Mouse (Mus musculus): ENCODE measurements around the gene Ciao2b.
"Not testable (repeated sequence)": the region's sequence is repeated elsewhere in the genome, so short reads cannot be mapped to it uniquely, and the experiment has no call there.

Ciao2b gene

DNA sequence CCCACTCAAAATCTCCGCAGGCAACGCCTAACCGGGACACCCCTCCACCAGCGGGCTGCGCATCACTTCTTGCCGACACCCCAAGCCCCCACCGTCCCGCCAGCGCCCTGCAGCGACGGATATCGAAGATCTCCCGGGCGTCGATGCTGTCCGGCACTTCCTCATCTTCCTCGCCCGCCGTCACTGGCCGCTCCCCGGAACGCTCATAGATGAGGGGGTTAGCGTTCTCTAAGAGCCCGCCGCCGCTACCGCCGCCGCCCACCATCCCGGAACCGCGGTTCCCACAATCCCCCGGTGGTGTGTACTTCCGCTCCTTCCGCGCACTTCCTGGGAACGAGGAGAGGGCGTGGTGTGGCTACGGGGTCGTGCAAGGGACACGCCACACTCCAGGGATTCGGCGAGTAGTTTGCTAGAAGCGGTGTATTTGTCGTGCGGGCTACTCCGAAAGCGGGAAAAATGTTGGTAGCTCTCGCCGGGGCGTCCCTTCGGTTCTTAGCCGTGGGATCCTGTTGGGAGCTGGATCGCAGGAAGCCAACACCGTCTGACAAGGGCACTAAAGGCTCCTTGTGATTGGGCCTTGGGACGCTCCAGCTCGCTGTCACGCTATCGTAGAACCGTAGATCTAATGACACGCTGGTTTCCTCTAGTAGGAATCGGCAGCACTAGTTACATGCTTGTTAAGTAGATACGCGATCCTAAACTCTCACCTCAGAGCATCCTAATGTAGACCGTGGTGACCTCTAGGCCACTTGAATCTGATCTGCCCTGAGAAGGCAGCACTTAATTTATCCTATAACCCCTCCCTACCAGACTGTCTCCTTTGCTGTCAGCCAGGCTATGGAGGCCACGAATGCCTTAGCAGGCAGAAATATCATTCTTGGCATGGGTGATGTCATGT, at the start of gene Ciao2b:
Gene Ciao2b, minus strand, starts transcription at position 540 of the 898 bp plus-strand sequence.
- Histone ChIP-seq H3K27me3 (ENCODE audit: control insufficient read depth, insufficient read depth, low read length, poor library complexity, severe bottlenecking) (no peaks in the 10 kb centered on the region), H3K36me3 (ENCODE audit: control insufficient read depth, insufficient read depth, low read length, poor library complexity, severe bottlenecking) (no peaks in the 10 kb centered on the region; the same call in 1 of the 2 replicates)
- peak; percentile 71 for DNase-seq (ENCODE audit: low read depth, low spot score)

DNA sequence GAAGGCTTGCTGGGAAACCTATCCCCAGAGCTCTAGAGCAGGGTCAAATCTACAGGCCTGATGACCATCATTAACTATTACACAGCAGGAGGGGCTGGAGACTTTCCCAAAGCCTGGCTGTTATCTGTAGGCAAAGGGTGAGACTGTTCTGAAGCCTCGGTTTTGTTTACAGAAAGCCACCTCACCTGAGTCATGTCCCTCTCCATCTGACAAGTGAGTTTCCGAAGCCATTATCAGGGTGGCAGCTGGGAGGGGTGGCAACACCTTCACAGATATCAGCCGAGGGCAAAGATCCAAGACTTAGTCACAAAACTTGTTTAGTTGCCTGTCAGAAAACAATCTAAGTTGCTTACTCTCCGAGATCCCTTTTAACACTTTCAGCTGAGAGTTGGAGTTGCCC, 46.7 kb upstream of the Ciao2b start:
- peaks cover 2% of the 10 kb centered on the region; the same call in 1 of the 2 replicates for H3K27me3 ChIP-seq (ENCODE audit: control insufficient read depth, insufficient read depth, low read length, poor library complexity, severe bottlenecking)
- DNase-seq (ENCODE audit: low read depth, low spot score) = no peak
- H3K36me3 ChIP-seq (ENCODE audit: control insufficient read depth, insufficient read depth, low read length, poor library complexity, severe bottlenecking) = no peaks in the 10 kb centered on the region

DNA sequence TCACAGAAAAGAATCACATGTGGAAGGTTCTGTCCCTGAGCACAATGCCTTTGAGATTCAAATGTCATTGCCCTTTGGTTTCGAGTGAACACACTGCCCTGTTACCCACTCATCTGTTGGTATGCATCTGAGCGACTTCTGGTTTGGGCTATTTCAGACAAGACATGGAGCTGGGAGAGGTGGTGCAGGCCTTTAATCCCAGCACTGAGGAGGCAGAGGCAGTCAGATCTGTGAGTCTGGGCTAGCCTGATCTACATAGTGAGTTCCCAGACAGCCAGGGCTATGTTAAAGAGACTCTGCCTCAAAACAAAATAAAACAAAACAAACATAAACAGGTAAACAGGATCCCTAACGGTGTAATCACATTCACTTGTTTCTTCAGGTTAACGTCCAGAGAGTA, 13.8 kb upstream of the Ciao2b start:
- no peak for DNase-seq (ENCODE audit: low read depth, low spot score)
- no peaks in the 10 kb centered on the region for H3K27me3 ChIP-seq (ENCODE audit: control insufficient read depth, insufficient read depth, low read length, poor library complexity, severe bottlenecking)
- no peaks in the 10 kb centered on the region for H3K36me3 ChIP-seq (ENCODE audit: control insufficient read depth, insufficient read depth, low read length, poor library complexity, severe bottlenecking)

DNA sequence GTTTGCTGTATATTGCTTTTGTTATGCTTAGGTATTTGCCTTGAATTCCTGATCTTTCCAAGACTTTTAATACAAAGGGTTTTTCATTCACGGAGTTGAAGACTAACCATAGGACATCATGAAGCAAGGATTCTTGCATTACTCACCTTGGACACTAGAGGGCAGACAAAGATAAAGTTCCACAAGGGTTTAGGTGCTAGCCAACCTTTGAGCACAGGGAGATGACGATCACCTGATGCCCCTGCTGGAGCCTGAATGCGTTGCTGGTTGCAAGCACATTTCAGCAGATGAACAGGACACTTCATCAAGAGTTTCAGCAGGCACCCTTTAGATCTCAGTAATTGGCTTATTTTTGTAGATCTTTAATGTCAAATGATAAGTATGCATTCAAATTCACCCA, 13.2 kb upstream of the Ciao2b start:
- Histone ChIP-seq H3K36me3 (ENCODE audit: control insufficient read depth, insufficient read depth, low read length, poor library complexity, severe bottlenecking) (no peaks in the 10 kb centered on the region), H3K27me3 (ENCODE audit: control insufficient read depth, insufficient read depth, low read length, poor library complexity, severe bottlenecking) (no peaks in the 10 kb centered on the region)
- DNase-seq (ENCODE audit: low read depth, low spot score) = peak; percentile 94

DNA sequence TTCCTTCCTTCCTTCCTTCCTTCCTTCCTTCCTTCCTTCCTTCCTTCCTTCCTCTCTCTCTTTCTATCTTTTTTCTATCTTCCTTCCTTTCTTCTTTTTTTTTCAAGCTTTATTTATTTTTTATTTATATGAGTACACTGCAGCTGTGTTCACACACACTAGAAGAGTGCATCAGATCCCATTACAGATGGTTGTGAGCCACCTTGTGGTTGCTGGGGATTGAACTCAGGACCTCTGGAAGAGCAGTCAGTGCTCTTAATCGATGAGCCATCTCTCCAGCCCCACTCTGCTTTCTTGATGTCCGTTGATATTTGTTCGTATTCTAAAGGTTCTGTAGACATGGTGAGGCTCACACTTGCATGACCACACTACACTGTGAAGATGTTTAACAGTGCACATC, 2.4 kb upstream of the Ciao2b start:
- DNase-seq (ENCODE audit: low read depth, low spot score); H3K27me3 ChIP-seq (ENCODE audit: control insufficient read depth, insufficient read depth, low read length, poor library complexity, severe bottlenecking); H3K36me3 ChIP-seq (ENCODE audit: control insufficient read depth, insufficient read depth, low read length, poor library complexity, severe bottlenecking): not testable (repeated sequence)

DNA sequence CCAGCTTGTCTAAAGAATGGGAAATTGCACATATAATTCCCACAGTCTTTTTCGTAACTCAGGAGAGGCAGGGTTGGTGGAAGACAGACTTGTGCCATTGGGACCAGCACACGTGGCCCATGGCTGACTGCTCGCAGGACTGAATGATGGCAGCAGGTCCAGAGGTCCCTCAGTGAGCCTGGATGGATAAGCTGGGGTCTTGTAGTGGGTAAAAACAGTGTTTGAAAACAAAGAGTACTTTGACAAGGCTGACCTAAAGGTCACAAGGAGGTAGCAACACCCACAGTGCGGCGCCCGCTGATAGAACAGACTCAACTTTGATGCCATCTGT, 524 bp upstream of the Ciao2b start:
- DNase-seq (ENCODE audit: low read depth, low spot score) = no peak
- H3K36me3 ChIP-seq (ENCODE audit: control insufficient read depth, insufficient read depth, low read length, poor library complexity, severe bottlenecking) = no peaks in the 10 kb centered on the region; the same call in 1 of the 2 replicates
- no peaks in the 10 kb centered on the region for H3K27me3 ChIP-seq (ENCODE audit: control insufficient read depth, insufficient read depth, low read length, poor library complexity, severe bottlenecking)

DNA sequence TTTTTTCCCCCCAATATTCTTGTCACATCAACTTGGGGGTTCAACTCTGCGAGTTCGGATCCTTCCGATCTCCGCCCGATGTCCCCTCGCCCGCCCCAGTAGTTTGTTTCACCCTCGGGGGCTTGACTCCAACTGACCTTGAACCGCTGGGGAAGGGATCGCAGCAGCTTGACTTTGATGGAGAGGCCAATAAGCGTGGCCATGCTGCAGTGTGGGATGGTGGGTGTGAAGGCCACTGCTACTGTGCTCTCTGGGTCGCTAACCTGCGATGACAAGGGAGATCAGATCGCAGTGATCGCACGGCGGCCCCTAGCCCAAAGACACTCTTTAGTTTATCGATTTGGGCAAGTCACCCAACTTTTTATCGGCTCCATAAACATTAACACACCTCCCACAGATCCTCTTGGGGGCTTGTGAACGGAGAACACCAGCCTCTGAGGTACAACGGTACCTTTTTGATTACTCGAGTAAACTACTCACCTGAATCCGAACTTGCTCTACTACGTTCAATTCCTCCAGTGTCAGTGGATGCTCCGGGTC, 864 bp downstream of the Ciao2b start:
- DNase-seq (ENCODE audit: low read depth, low spot score) = no peak
- H3K36me3 ChIP-seq (ENCODE audit: control insufficient read depth, insufficient read depth, low read length, poor library complexity, severe bottlenecking) = no peaks in the 10 kb centered on the region; the same call in 1 of the 2 replicates
- no peaks in the 10 kb centered on the region for H3K27me3 ChIP-seq (ENCODE audit: control insufficient read depth, insufficient read depth, low read length, poor library complexity, severe bottlenecking)

DNA sequence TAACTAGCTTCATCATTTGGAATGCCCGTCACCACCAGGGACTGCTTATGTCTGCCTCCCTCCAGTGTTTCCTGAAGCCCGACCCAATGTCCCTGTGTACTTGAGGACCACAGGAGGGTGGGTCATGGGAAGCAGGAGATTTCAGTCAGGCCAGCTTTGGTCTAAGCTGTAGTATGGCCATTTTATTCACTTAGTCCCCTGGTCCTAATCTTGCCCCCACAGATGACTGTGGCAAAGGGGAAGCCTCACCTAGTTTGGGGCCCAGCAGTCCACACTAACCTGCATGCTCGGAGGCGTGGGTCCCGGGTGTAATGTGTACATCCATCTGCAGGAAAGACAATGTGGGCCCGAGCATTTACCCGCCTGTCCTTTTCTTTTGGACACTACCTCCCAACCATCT, 1.5 kb downstream of the Ciao2b start:
- H3K27me3 ChIP-seq (ENCODE audit: control insufficient read depth, insufficient read depth, low read length, poor library complexity, severe bottlenecking) = no peaks in the 10 kb centered on the region
- DNase-seq (ENCODE audit: low read depth, low spot score) = no peak

DNA sequence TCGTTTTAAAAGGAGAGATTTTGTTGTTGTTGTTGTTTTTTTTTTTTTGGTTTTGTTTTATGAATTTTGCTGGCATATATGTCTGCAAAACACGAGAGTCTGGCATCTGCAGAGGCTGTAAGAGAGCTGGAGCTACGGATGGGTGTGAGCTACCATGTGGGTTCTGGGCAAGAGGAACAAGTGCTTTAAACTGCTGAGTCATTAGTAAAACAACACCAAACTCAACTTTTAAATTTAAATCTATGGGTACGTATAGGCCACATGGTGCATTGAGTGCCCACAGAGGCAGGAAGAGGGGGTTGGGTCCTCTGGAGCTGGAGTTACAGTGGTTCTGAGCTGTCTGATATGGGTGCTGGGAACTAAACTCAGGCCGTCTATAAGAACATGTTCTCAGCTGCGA, 3.8 kb downstream of the Ciao2b start:
- DNase-seq (ENCODE audit: low read depth, low spot score) = no peak
- Histone ChIP-seq H3K36me3 (ENCODE audit: control insufficient read depth, insufficient read depth, low read length, poor library complexity, severe bottlenecking) (no peaks in the 10 kb centered on the region; the same call in none of the 2 replicates), H3K27me3 (ENCODE audit: control insufficient read depth, insufficient read depth, low read length, poor library complexity, severe bottlenecking) (no peaks in the 10 kb centered on the region)

More for the DNA sequence above, 1.5 kb downstream of the Ciao2b start:
- no peaks in the 10 kb centered on the region; the same call in 1 of the 2 replicates for H3K36me3 ChIP-seq (ENCODE audit: control insufficient read depth, insufficient read depth, low read length, poor library complexity, severe bottlenecking)

DNA sequence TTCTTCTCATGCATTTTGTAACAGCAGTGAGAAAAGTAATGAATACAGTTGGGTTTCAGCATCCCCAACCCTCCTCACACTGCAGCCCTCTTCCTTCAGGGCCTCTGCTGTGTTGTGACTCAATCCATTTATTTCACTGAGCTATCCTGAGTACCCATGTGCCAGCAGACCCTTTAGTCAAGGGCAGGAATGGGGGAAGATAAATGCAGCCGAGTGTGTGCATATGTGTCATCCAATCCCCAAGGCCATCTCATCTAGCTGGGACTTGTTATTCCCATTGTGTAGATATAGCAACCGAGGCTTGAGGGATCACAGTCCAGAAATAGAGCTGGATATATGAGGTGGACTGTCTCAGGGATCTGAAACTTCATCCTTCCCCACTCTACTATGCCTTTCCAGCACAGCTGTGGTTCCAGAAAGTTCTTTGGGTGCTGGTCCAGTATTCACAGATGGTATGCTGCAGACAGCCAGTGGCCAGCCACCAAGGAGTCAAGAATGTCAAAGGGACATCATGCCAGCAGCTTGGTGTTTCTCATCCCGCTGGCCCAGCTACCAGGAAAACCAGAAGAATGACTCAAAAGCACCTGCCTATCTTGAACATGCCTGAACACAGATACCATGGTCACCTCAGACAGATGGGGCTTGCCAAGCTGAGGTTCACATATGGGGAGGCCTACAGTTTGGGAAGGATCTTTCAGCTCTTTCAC, 6.6 kb downstream of the Ciao2b start:
- no peaks in the 10 kb centered on the region; the same call in none of the 2 replicates for H3K36me3 ChIP-seq (ENCODE audit: control insufficient read depth, insufficient read depth, low read length, poor library complexity, severe bottlenecking)
- no peaks in the 10 kb centered on the region for H3K27me3 ChIP-seq (ENCODE audit: control insufficient read depth, insufficient read depth, low read length, poor library complexity, severe bottlenecking)
- DNase-seq (ENCODE audit: low read depth, low spot score) = no peak

DNA sequence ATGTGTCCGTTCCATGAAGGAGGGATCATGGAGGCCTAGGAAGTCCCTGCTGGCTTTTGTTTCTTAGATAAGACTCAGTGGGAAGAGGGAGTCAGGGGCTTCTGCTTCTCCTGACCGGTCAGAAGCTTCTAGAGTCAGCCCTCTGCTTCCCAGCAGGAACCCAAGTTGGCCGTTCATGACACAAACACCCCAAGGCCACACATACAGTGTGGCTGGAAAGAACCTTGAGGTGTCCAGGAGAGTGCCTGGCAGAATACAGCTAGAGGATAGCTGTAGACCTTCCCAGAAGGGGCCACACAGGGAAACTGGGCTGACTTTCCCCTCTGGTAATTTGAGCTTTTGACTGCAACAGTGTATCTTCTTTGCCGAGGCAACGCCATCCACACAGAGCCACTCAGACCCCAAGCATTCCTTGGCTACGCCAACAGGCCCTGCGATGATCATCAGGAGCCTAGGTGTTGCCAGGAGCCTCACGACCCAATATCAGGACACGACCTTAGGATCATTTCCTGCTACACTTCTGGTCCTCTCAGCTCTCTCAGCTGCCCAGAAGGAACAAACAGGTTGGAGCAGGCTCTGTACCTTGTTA, 8.5 kb downstream of the Ciao2b start:
- Histone ChIP-seq H3K36me3 (ENCODE audit: control insufficient read depth, insufficient read depth, low read length, poor library complexity, severe bottlenecking) (no peaks in the 10 kb centered on the region; the same call in none of the 2 replicates), H3K27me3 (ENCODE audit: control insufficient read depth, insufficient read depth, low read length, poor library complexity, severe bottlenecking) (no peaks in the 10 kb centered on the region)
- no peak for DNase-seq (ENCODE audit: low read depth, low spot score)

DNA sequence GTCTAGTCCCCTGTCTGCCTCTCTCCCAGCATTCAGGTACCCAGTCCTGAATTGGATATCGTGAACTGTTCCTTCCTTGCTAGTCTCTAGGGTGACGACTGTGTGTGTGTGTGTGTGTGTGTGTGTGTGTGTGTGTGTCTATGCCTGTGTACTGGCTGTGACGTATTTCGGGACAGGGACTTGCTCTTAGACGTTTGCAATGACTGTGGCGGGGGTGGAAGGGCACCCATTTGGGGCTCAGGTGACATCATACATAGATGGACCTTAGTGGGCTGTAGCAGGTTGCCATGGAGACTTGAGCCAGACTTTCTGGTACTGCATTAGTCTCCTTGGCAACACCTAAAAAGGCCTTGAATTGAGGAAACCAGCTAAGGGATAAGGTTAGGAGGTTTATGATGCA, 9.3 kb downstream of the Ciao2b start:
- Histone ChIP-seq H3K36me3 (ENCODE audit: control insufficient read depth, insufficient read depth, low read length, poor library complexity, severe bottlenecking) (no peaks in the 10 kb centered on the region; the same call in none of the 2 replicates), H3K27me3 (ENCODE audit: control insufficient read depth, insufficient read depth, low read length, poor library complexity, severe bottlenecking) (no peaks in the 10 kb centered on the region)
- peak; percentile 37 for DNase-seq (ENCODE audit: low read depth, low spot score)

DNA sequence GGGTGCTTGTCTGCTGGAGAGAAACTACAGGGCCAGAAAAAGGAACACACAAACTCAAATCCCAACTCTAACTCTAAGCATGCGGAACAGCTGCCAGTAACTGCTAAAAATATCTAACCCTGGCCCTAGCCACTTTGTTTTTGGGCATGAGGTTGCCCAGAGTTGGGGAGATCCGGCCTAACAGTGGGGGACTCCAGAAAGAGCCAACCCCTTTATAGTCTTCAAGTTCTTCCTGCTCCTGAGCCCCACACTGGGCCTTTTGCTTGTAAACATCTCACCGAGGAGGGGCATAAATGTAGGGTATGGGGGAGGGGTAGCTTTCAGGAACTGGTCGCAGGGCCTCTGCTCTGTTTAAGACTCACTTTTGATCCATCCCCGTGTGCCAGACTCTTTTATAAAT, 9.8 kb downstream of the Ciao2b start:
- DNase-seq (ENCODE audit: low read depth, low spot score) = peak; percentile 46

DNA sequence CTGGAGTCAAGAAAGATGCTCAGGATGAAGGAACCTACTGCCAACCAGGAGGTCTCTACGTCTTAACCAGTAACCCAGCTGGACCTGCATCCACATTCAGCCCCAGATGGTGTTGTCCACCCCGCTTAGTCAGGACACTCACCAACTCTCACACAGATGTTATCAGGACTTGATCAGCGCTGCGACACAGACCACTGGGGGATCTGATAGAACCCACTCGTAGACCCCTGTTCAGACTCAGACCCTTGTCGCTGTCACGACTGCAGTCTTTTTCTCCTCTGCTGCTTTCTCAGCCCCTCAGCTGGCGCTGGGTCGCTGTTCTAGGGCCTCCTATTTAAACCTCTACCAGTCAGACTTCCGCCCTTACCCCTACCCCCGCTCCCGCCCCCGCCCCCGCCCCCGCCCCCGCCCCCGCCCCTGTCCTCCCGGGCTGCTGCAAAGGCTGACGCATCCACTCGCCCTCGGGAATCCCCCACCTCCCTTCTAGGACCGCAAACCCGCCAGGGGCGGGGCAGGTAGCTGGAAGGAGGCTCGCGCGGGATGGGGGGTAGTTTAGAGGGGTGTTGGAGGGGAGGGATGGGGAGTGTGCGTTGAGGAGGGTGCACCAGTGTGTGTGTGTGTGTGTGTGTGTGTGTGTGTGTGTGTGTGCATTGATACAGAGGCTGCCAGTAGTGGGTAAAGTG, 10.6 kb downstream of the Ciao2b start, which contains the start of gene Rrad:
Gene Rrad, minus strand, starts transcription at position 347 of the 683 bp plus-strand sequence.
- DNase-seq (ENCODE audit: low read depth, low spot score) = peak; percentile 90
- no peaks in the 10 kb centered on the region; the same call in 1 of the 2 replicates for H3K36me3 ChIP-seq (ENCODE audit: control insufficient read depth, insufficient read depth, low read length, poor library complexity, severe bottlenecking)
- H3K27me3 ChIP-seq (ENCODE audit: control insufficient read depth, insufficient read depth, low read length, poor library complexity, severe bottlenecking) = no peaks in the 10 kb centered on the region

More for the DNA sequence above, 9.8 kb downstream of the Ciao2b start:
- H3K27me3 ChIP-seq (ENCODE audit: control insufficient read depth, insufficient read depth, low read length, poor library complexity, severe bottlenecking) = no peaks in the 10 kb centered on the region
- H3K36me3 ChIP-seq (ENCODE audit: control insufficient read depth, insufficient read depth, low read length, poor library complexity, severe bottlenecking) = no peaks in the 10 kb centered on the region; the same call in 1 of the 2 replicates

Measured in splenic B cell, adult 2 months (primary cell).